ENCODE assay signal across 8 mouse cellular contexts in the genomic region with DNA sequence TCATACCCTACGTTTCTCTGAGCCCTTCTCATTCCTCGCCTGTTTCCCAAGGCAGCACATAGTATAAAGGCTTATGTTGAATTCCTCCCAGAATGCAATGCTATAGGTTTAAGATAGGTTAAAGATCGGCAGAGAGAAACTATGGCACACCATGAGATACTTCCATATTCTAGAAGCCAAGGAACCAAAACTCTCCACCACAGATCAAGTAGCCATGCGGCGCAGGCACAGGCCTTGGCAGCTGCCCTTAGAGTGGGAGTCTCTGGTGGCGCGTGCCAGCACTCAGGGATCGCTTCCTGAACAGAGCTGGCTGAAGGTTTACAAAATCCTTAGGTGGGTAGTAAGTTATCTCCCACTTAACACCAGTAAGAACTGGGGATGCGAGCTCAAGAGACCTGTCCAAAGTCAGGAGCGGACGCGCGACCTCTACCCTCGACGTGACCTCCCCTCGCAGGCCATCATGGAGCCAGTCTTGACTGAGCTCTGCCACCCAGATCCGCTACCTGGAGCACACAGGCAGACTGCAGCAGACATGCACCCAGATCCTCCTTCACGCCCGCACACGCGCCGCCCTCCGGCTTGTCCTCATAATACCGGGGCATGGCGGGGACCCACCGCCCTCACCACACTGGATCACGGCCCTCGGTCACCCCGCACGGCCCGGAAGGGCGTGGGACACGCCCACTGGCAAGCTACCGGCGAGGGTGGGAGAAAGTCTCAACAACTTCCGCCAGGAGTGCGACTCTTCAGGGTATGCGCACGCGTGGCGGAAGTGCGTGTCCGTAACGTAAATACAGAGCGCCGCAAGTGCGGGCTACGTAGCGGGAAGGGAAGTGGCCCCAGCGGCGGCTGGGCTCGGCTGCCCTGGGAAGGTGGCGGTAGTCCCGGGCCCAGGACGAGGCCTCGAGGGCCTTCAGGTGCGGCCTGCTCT. TPM values are rescaled to one million over a fixed set of nuclear protein-coding genes. Genes with fewer than 3 reads are reported as not detected.
DNase-seq lines count a peak whose midpoint lies in the region; ATAC-seq lines count a peak whose summit lies in the region.

A gene (minus strand): TSS at position 738 of the 931 bp plus-strand sequence.
A gene (plus strand): TSS at position 774 of the 931 bp plus-strand sequence.

- no peaks in the 10 kb centered on the region for H3K27me3 ChIP-seq in hindbrain, embryonic 15.5 days

- WGBS in hindbrain, embryonic 15.5 days = 3% methylated on average over 57 of the region's 57 CpGs

- peak; percentile 99 for ATAC-seq in hindbrain, embryonic 15.5 days (ENCODE audit: low FRiP score, low read depth)

- peak; percentile 94 for DNase-seq in T-cell, adult 2 months (ENCODE audit: low spot score)
- peak; percentile 94 to 95 for DNase-seq in cerebellum, postnatal 36 days
- peak; percentile 95 to 96 for DNase-seq in frontal cortex, postnatal 36 days (ENCODE audit: low spot score in 2 of 2)
- peak; percentile 93 for DNase-seq in left cerebral cortex, adult 11 months (ENCODE audit: low spot score)
- peak; percentile 95 to 97 for DNase-seq in lung, postnatal 4 days
- peak; percentile 94 for DNase-seq in retina, postnatal 7 days (ENCODE audit: low read depth, low spot score)
- peak; percentile 88 for DNase-seq in urinary bladder, adult 2 months (ENCODE audit: low spot score)

- H3K9ac ChIP-seq in hindbrain, embryonic 15.5 days = peak within 1 kb of the TSS; percentile 91

- H3K36me3 ChIP-seq in hindbrain, embryonic 15.5 days = peaks cover 40% of the 10 kb centered on the region

- no peaks in the 10 kb centered on the region for H3K9me3 ChIP-seq in hindbrain, embryonic 15.5 days

- H3K4me1 ChIP-seq in hindbrain, embryonic 15.5 days (replicated peaks) = peaks cover 32% of the 10 kb centered on the region

- H3K27ac ChIP-seq in hindbrain, embryonic 15.5 days (replicated peaks) = peak within 1 kb of the TSS; percentile 75

- peak within 1 kb of the TSS; percentile 84 for H3K4me2 ChIP-seq in hindbrain, embryonic 15.5 days

- H3K4me3 ChIP-seq in hindbrain, embryonic 15.5 days = peak within 1 kb of the TSS; percentile 84

RNA-seq across cellular contexts. Expression of the first gene that starts in this region (rescaled TPM):
- 59.8 and 60.1 TPM in 2 replicates for polyA plus RNA-seq in hindbrain, embryonic 15.5 days (2015; fragmentation: Nextera tagmentation; extraction: Ambion mirVana)
- 51.5 and 60.7 TPM in 2 replicates for polyA plus RNA-seq in urinary bladder, adult 2 months (2012; rRNA removed)

RNA-seq across cellular contexts. Expression of the second gene that starts in this region (rescaled TPM):
- polyA plus RNA-seq in hindbrain, embryonic 15.5 days (2015; fragmentation: Nextera tagmentation; extraction: Ambion mirVana) = 116 and 121 TPM in 2 replicates
- 75.2 and 112 TPM in 2 replicates for polyA plus RNA-seq in urinary bladder, adult 2 months (2012; rRNA removed)

Comparison
In these comparisons a context has a peak if more than half of its experiments do, and no peak if none do; other contexts are left out.
1. Peak in every context shown above with its lines: DNase-seq, ATAC-seq, H3K4me3 ChIP-seq and H3K27ac ChIP-seq.